Mouse (Mus musculus) bone marrow macrophage, adult 2 months (primary cell): Measurements from ENCODE around the gene Pacsin3.

Experiments used
- CTCF ChIP-seq: IDR thresholded peaks from 2 replicates; pipeline ENCODE4 v1.5.1; 2012; ENCODE audit warnings: low read depth, mild to moderate bottlenecking, low read length, moderate library complexity
- POLR2A ChIP-seq: IDR thresholded peaks from 2 replicates; pipeline ENCODE4 v1.6.1; 2012; ENCODE audit warnings: mild to moderate bottlenecking, low read depth, low read length, borderline replicate concordance

- TF ChIP-seq CTCF (no peak), POLR2A (no peak)
Observed at GRCm38 (mm10) chr2:91255661-91256150, at the start of gene Pacsin3.
